Comparison of ENCODE assay signal across 24 mouse cellular contexts in genomic region chr2:69714126-69714525, GRCm38 (mm10). TPM values are rescaled to one million over a fixed set of nuclear protein-coding genes. Genes with fewer than 3 reads are reported as not detected.
DNase-seq lines count a peak whose midpoint lies in the region; ATAC-seq and TF ChIP-seq lines count a peak whose summit lies in the region.
"Had no signal": no experiment of that assay in that cellular context is flagged by ENCODE, and none has a peak within 500 bp of the region (broad histone marks: within the 10 kb centered on the region; RNA-seq: fewer than 3 reads in every experiment).

No protein-coding gene starts in this region.

- DNase-seq in cerebellum, adult 11 months, result peak; percentile 12
- no peak for DNase-seq in cerebellum, postnatal 36 days
- DNase-seq in MEL (ENCODE audit: low read depth, low spot score), result no peak
- DNase-seq in adrenal gland, postnatal 14 days, result peak; percentile 40
- peak; percentile 57 for DNase-seq in cerebellum, adult 9-11 months
- no peak for DNase-seq in forebrain, embryonic 10.5 days (ENCODE audit: extremely low spot score, low spot score)
- no peak for DNase-seq in hindbrain, embryonic 14.5 days (ENCODE audit: low spot score)
- DNase-seq: gastrocnemius, postnatal 25 days; kidney, adult 18-20 months; layer of hippocampus, postnatal 36 days; liver, embryonic 13.5 days; lung, adult 2 months; lung, postnatal 10 days; right cerebral cortex, postnatal 14 days had no signal

- no peak overlapping the region for H3K4me2 ChIP-seq in intestine, embryonic 16.5 days (ENCODE audit: low read depth, low read length)
- H3K4me2 ChIP-seq in hindbrain, embryonic 14.5 days (replicated peaks), result no peak overlapping the region

- TF ChIP-seq EP300 in MEL (IDR thresholded peaks at IDR 0.05; ENCODE audit: low read depth in 1 of 2, low read length in 2 of 2), result no peak

- H3K27me3 ChIP-seq in MEL (ENCODE audit: control insufficient read depth in 1 of 2, insufficient read depth in 2 of 2, low read length in 2 of 2), result peaks cover 6 to 14% of the 10 kb centered on the region in 2 experiments
- H3K27me3 ChIP-seq in forebrain, embryonic 10.5 days (ENCODE audit: poor library complexity, severe bottlenecking), result no peaks in the 10 kb centered on the region
- H3K27me3 ChIP-seq in intestine, embryonic 16.5 days (replicated peaks; ENCODE audit: control insufficient read depth, insufficient read depth, low read length), result no peaks in the 10 kb centered on the region
- no peaks in the 10 kb centered on the region for H3K27me3 ChIP-seq in hindbrain, embryonic 14.5 days (ENCODE audit: control insufficient read depth, insufficient read depth, low read length)
- H3K27me3 ChIP-seq: forebrain, embryonic 15.5 days; limb, embryonic 15.5 days had no signal

- ATAC-seq in intestine, embryonic 16.5 days, result no peak
- ATAC-seq in hindbrain, embryonic 14.5 days (ENCODE audit: low FRiP score), result no peak

- H3K79me2 ChIP-seq in MEL (ENCODE audit: control insufficient read depth, insufficient read depth, low read length, poor library complexity), result peaks cover 2% of the 10 kb centered on the region; the same call in 1 of the 2 replicates

- H3K27ac ChIP-seq in MEL (ENCODE audit: control insufficient read depth, low read depth, low read length), result no peak overlapping the region
- H3K27ac ChIP-seq in forebrain, embryonic 10.5 days, result no peak overlapping the region
- H3K27ac ChIP-seq in intestine, embryonic 16.5 days (ENCODE audit: low read length), result no peak overlapping the region
- no peak overlapping the region for H3K27ac ChIP-seq in hindbrain, embryonic 14.5 days
- H3K27ac ChIP-seq: forebrain, embryonic 15.5 days; heart, embryonic 10.5 days; heart, embryonic 15.5 days; limb, embryonic 10.5 days; limb, embryonic 15.5 days; liver, embryonic 13.5 days; macrophage; midbrain, embryonic 13.5 days had no signal

- TF ChIP-seq POLR2A in MEL (IDR thresholded peaks at IDR 0.05; ENCODE audit: control insufficient read depth in 1 of 2, insufficient read depth in 1 of 2, low read depth in 1 of 2, low read length in 2 of 2, poor library complexity in 1 of 2), result no peak

- WGBS in forebrain, embryonic 10.5 days, result 82% methylated on average over 5 of the region's 5 CpGs
- WGBS in intestine, embryonic 16.5 days, result 78% methylated on average over 5 of the region's 5 CpGs
- WGBS in hindbrain, embryonic 14.5 days, result 83% methylated on average over 5 of the region's 5 CpGs

- H3K36me3 ChIP-seq in MEL (ENCODE audit: control insufficient read depth in 1 of 2, insufficient read depth in 2 of 2, low read length in 2 of 2), result peaks cover 0 to 6% of the 10 kb centered on the region in 2 experiments; a peak in 2 of 4 replicates
- H3K36me3 ChIP-seq in forebrain, embryonic 10.5 days (replicated peaks), result peaks cover 19% of the 10 kb centered on the region
- no peaks in the 10 kb centered on the region; the same call in 1 of the 2 replicates for H3K36me3 ChIP-seq in intestine, embryonic 16.5 days (ENCODE audit: control insufficient read depth, insufficient read depth, low read length)
- peaks cover 5% of the 10 kb centered on the region; the same call in 1 of the 2 replicates for H3K36me3 ChIP-seq in hindbrain, embryonic 14.5 days (replicated peaks; ENCODE audit: control insufficient read depth, insufficient read depth)
- H3K36me3 ChIP-seq: forebrain, embryonic 15.5 days; heart, embryonic 15.5 days; liver, embryonic 13.5 days had no signal

- no peak for TF ChIP-seq CTCF in MEL (IDR thresholded peaks at IDR 0.05 in 2 of 3, conservative IDR thresholded peaks at IDR 0.05 in 1 of 3; ENCODE audit: control insufficient read depth in 1 of 3, insufficient read depth in 1 of 3, low read depth in 2 of 3, low read length in 3 of 3, poor library complexity in 1 of 3, severe bottlenecking in 1 of 3)

- no peak for TF ChIP-seq RAD21 in MEL (IDR thresholded peaks at IDR 0.05; ENCODE audit: low read depth, low read length)

- H3K9me3 ChIP-seq in MEL (replicated peaks; ENCODE audit: insufficient read depth, low read length), result no peaks in the 10 kb centered on the region
- no peaks in the 10 kb centered on the region for H3K9me3 ChIP-seq in forebrain, embryonic 10.5 days
- no peaks in the 10 kb centered on the region for H3K9me3 ChIP-seq in intestine, embryonic 16.5 days (ENCODE audit: control insufficient read depth, low read length)
- H3K9me3 ChIP-seq in hindbrain, embryonic 14.5 days (ENCODE audit: control insufficient read depth, low read length), result no peaks in the 10 kb centered on the region
- H3K9me3 ChIP-seq: forebrain, embryonic 15.5 days; heart, embryonic 10.5 days; heart, embryonic 15.5 days; limb, embryonic 10.5 days; limb, embryonic 15.5 days; liver, embryonic 13.5 days; midbrain, embryonic 13.5 days had no signal

- H3K4me3 ChIP-seq in MEL (ENCODE audit: control insufficient read depth in 1 of 2, insufficient read depth in 1 of 2, low read depth in 2 of 2, low read length in 2 of 2), result no peak overlapping the region
- H3K4me3 ChIP-seq in forebrain, embryonic 10.5 days, result no peak overlapping the region
- no peak overlapping the region for H3K4me3 ChIP-seq in intestine, embryonic 16.5 days (ENCODE audit: low read length)
- H3K4me3 ChIP-seq in hindbrain, embryonic 14.5 days (replicated peaks; ENCODE audit: low read length), result no peak overlapping the region

- H3K4me1 ChIP-seq in MEL (ENCODE audit: control insufficient read depth in 1 of 2, insufficient read depth in 2 of 2, low read length in 2 of 2), result no peaks in the 10 kb centered on the region
- H3K4me1 ChIP-seq in forebrain, embryonic 10.5 days, result peaks cover 16% of the 10 kb centered on the region
- H3K4me1 ChIP-seq in intestine, embryonic 16.5 days (ENCODE audit: control insufficient read depth, insufficient read depth, low read length), result no peaks in the 10 kb centered on the region
- H3K4me1 ChIP-seq in hindbrain, embryonic 14.5 days (replicated peaks; ENCODE audit: control insufficient read depth, insufficient read depth, low read length), result peaks cover 9% of the 10 kb centered on the region

- 0 out of 2 replicates have a peak overlapping the region, but pooled peaks have one; percentile 7 for H3K9ac ChIP-seq in MEL (ENCODE audit: control insufficient read depth, low read depth, low read length, poor library complexity, severe bottlenecking)
- H3K9ac ChIP-seq in intestine, embryonic 16.5 days (ENCODE audit: low read depth, low read length), result no peak overlapping the region
- no peak overlapping the region for H3K9ac ChIP-seq in hindbrain, embryonic 14.5 days
- H3K9ac ChIP-seq: forebrain, embryonic 15.5 days; heart, embryonic 15.5 days; limb, embryonic 15.5 days; liver, embryonic 13.5 days; midbrain, embryonic 13.5 days had no signal

TF ChIP-seq in MEL, 35 proteins besides CTCF, POLR2A, EP300 and RAD21:
- TF ChIP-seq MAFK (IDR thresholded peaks at IDR 0.05; ENCODE audit: borderline replicate concordance, low read depth, low read length), result no peak
- TF ChIP-seq ZKSCAN1 (IDR thresholded peaks at IDR 0.05; ENCODE audit: low read depth, low read length), result no peak

RNA-seq across cellular contexts. Expression of gene Fastkd1, which starts 0.8 kb away (rescaled TPM):
- total RNA-seq in MEL (2012; rRNA removed), result 8.9 and 9.8 TPM in 2 replicates
- 10 to 100 TPM in 1 of 2 experiments, not detected in 1; 15.7 TPM for polyA plus RNA-seq in MEL (2012; ENCODE audit: insufficient read depth in 1 of 2, insufficient read length in 2 of 2, low read depth in 1 of 2, low replicate concordance in 2 of 2, missing spikeins in 1 of 2)
- total RNA-seq in adrenal gland, postnatal 14 days (2021), result 31.8 and 35.1 TPM in 2 replicates
- polyA plus RNA-seq in forebrain, embryonic 10.5 days (2016; fragmentation: Nextera tagmentation; extraction: Ambion mirVana), result 18.6 and 19.1 TPM in 2 replicates
- polyA plus RNA-seq in intestine, embryonic 16.5 days (2015; fragmentation: Nextera tagmentation; extraction: Ambion mirVana), result 11.3 and 12.0 TPM in 2 replicates
- polyA plus RNA-seq in hindbrain, embryonic 14.5 days (2014; fragmentation: Nextera tagmentation; extraction: Ambion mirVana), result 18.8 and 20.2 TPM in 2 replicates

RNA-seq across cellular contexts. Expression of gene Ppig, which starts 8.2 kb away (rescaled TPM):
- 12.5 and 13.5 TPM in 2 replicates for total RNA-seq in MEL (2012; rRNA removed)
- polyA plus RNA-seq in MEL (2012; ENCODE audit: insufficient read depth in 1 of 2, insufficient read length in 2 of 2, low read depth in 1 of 2, low replicate concordance in 2 of 2, missing spikeins in 1 of 2), result 100 to 1,000 TPM; 115 to 132 TPM
- total RNA-seq in adrenal gland, postnatal 14 days (2021), result 73.6 and 76.9 TPM in 2 replicates
- polyA plus RNA-seq in forebrain, embryonic 10.5 days (2016; fragmentation: Nextera tagmentation; extraction: Ambion mirVana), result 155 and 168 TPM in 2 replicates
- 110 and 126 TPM in 2 replicates for polyA plus RNA-seq in intestine, embryonic 16.5 days (2015; fragmentation: Nextera tagmentation; extraction: Ambion mirVana)
- 83.9 and 84.8 TPM in 2 replicates for polyA plus RNA-seq in hindbrain, embryonic 14.5 days (2014; fragmentation: Nextera tagmentation; extraction: Ambion mirVana)

RNA-seq across cellular contexts. Expression of gene Klhl41, which starts 44.2 kb away (rescaled TPM):
- 0.10 and 0.12 TPM in 2 replicates for total RNA-seq in MEL (2012; rRNA removed)
- polyA plus RNA-seq in MEL (2012; ENCODE audit: insufficient read depth in 1 of 2, insufficient read length in 2 of 2, low read depth in 1 of 2, low replicate concordance in 2 of 2, missing spikeins in 1 of 2), result under 1 TPM in 1 of 2 experiments, not detected in 1; 0.04 TPM
- 0.22 and 0.34 TPM in 2 replicates for total RNA-seq in adrenal gland, postnatal 14 days (2021)
- 0.11 and 0.21 TPM in 2 replicates for polyA plus RNA-seq in forebrain, embryonic 10.5 days (2016; fragmentation: Nextera tagmentation; extraction: Ambion mirVana)
- 0.16 and 0.18 TPM in 2 replicates for polyA plus RNA-seq in intestine, embryonic 16.5 days (2015; fragmentation: Nextera tagmentation; extraction: Ambion mirVana)
- 0.13 and 0.24 TPM in 2 replicates for polyA plus RNA-seq in hindbrain, embryonic 14.5 days (2014; fragmentation: Nextera tagmentation; extraction: Ambion mirVana)
- total RNA-seq: megakaryocyte-erythroid progenitor cell, adult 5-6 weeks had no signal
- polyA plus RNA-seq: macrophage; small intestine, adult 2 months had no signal

Comparison
In these comparisons a context has a peak if more than half of its experiments do, and no peak if none do; other contexts are left out.
1. DNase-seq: peak in cerebellum, adult 11 months (single experiment), adrenal gland, postnatal 14 days (single experiment) and cerebellum, adult 9-11 months (single experiment); none in cerebellum, postnatal 36 days (0 of 2), MEL (single experiment), forebrain, embryonic 10.5 days (single experiment) and hindbrain, embryonic 14.5 days (single experiment).